Mouse (Mus musculus): ENCODE measurements around the gene Mrpl14. TPM values are rescaled to one million over a fixed set of nuclear protein-coding genes. Genes with fewer than 3 reads are reported as not detected.
A peak's percentile ranks its signal among the peaks of the same experiment; 100 is the strongest.

Gene Mrpl14
- total RNA-seq, 2 experiments from 2014 or later = 93.5 to 96.0 TPM

GRCm38 (mm10) chr17:45686716-45687115 is 594 bp downstream of the Mrpl14 start, which contains the start of gene Tmem63b:
TSS of gene Tmem63b (minus strand) at chr17:45686905.
- DNase-seq = no peak

GRCm38 (mm10) chr17:45689120-45689519 is 3.0 kb downstream of the Mrpl14 start:
- DNase-seq = no peak

GRCm38 (mm10) chr17:45690044-45690443 is 3.9 kb downstream of the Mrpl14 start:
- DNase-seq = no peak

- DNase-seq = no peak
Observed at GRCm38 (mm10) chr17:45692159-45692558, 6.0 kb downstream of the Mrpl14 start.

GRCm38 (mm10) chr17:45693812-45694565 is 7.9 kb downstream of the Mrpl14 start:
- peak; percentile 55 for DNase-seq

- no peak for DNase-seq
Observed at GRCm38 (mm10) chr17:45695227-45696120, 9.4 kb downstream of the Mrpl14 start.

- no peak for DNase-seq
Observed at GRCm38 (mm10) chr17:45696981-45697380, 10.9 kb downstream of the Mrpl14 start.

GRCm38 (mm10) chr17:45698368-45698767 is 12.2 kb downstream of the Mrpl14 start:
- no peak for DNase-seq

- DNase-seq = no peak
Observed at GRCm38 (mm10) chr17:45699039-45699740, 13.1 kb downstream of the Mrpl14 start.

GRCm38 (mm10) chr17:45700496-45701235 is 14.5 kb downstream of the Mrpl14 start:
- DNase-seq = peak; percentile 85

- no peak for DNase-seq
Observed at GRCm38 (mm10) chr17:45701236-45701591, 15.1 kb downstream of the Mrpl14 start.

GRCm38 (mm10) chr17:45702254-45702653 is 16.1 kb downstream of the Mrpl14 start:
- DNase-seq = no peak

- DNase-seq = no peak
Observed at GRCm38 (mm10) chr17:45703187-45703586, 17.1 kb downstream of the Mrpl14 start.

GRCm38 (mm10) chr17:45706796-45707195 is 20.7 kb downstream of the Mrpl14 start:
- no peak for DNase-seq

- no peak for DNase-seq
Observed at GRCm38 (mm10) chr17:45707376-45707775, 21.3 kb downstream of the Mrpl14 start.

GRCm38 (mm10) chr17:45708179-45708578 is 22.1 kb downstream of the Mrpl14 start:
- no peak for DNase-seq

- DNase-seq = no peak
Observed at GRCm38 (mm10) chr17:45709829-45710228, 23.7 kb downstream of the Mrpl14 start.

- DNase-seq = no peak
Observed at GRCm38 (mm10) chr17:45710407-45710806, 24.3 kb downstream of the Mrpl14 start.

- DNase-seq = no peak
Observed at GRCm38 (mm10) chr17:45711525-45711924, 25.4 kb downstream of the Mrpl14 start.

- DNase-seq = peak; percentile 56
Observed at GRCm38 (mm10) chr17:45718323-45718722, 32.2 kb downstream of the Mrpl14 start.

- peak; percentile 65 for DNase-seq
Observed at GRCm38 (mm10) chr17:45723732-45724573, 37.8 kb downstream of the Mrpl14 start.
